Mouse (Mus musculus) left cerebral cortex, postnatal 4 days (tissue): ENCODE measurements around the gene Tyro3. TPM values are rescaled to one million over a fixed set of nuclear protein-coding genes. Genes with fewer than 3 reads are reported as not detected.
A peak's percentile ranks its signal among the peaks of the same experiment; 100 is the strongest.

ENCODE experiments used
- DNase-seq: peaks from one replicate; pipeline ENCODE4 v3.0.0-alpha.2; 2022
- intact Hi-C: fragments of 180-260 bp; cut with DNase I; formaldehyde crosslinking; loops from one replicate; pipeline ENCODE4 v1.15.1; 2025
- total RNA-seq, 2 experiments: library from RNA; stranded (reverse); gene quantifications; 2 replicates each; pipeline ENCODE4 v1.2.3; 2021

Tyro3 gene
- total RNA-seq, 2 experiments from 2014 or later = 40.9 to 50.9 TPM

DNA sequence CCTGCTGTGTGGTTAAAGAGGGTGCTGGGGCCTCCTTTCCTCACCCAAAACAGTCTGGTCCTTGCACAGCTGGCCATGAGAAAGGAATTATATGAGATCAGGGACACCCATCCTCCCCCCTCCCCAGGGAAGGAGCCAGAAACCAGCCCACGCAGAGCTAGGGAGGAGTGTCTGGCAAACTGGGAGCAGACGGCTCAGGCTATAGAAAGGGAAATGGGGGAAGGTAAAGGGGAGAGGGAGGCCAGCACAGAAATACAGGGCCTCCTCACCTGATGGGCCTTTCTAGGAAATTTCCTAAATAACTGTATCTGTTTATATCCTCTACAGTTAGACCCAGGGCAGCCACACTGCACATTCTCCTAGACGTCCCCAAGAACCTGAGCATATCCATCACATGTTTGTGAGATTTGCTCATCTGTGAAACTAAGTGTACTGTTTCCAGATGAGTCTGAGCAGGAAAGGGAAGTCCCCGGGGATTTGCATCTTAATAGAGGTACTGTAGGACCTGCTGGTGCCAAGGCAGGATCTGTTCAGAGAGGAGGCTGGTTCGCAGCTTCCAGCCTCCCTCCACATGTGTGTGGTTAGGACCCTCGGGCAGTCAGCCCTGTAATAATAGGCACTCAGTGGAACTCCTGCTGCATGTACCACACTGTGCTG, 6.2 kb downstream of the Tyro3 start:
- intact Hi-C loops = no loop called here
- DNase-seq = no peak

DNA sequence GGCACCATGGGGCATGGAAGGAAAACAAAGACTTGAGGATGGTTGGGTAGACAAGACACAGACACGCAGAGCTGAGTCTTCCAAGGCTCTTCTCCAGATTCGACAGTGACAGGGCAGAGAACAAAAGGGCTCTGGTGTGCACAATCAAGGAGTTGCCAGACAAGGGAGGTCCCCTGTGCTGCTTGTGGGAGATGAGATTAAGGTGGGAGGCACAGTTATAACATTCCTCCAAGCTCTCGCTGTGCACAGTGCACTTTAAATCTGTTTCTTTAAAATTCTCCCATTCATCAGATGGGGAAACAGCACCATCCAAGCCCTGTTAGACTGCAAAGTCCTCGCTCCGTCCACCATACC, 6.7 kb downstream of the Tyro3 start:
- intact Hi-C loops = no loop called here
- DNase-seq = no peak

DNA sequence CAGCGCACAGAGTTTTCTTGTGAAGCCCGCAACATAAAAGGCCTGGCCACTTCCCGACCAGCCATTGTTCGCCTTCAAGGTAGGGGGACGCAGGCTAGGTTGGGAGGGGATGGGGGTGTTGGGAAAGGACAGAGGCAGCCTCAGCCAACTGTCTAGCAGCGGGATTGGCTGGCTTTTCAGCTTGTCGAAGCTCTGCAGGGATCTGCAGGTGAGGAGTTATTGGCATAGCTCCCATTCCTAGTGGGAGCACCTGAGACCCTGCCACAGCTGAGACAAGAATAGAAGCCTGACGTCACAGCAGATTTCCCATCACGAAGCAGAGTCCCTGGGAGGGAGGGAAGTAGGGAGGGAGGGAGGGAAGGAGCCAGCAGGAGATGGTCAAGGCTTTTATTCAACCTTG, 7.2 kb downstream of the Tyro3 start:
- intact Hi-C loops = no loop called here
- DNase-seq = peak; percentile 39

DNA sequence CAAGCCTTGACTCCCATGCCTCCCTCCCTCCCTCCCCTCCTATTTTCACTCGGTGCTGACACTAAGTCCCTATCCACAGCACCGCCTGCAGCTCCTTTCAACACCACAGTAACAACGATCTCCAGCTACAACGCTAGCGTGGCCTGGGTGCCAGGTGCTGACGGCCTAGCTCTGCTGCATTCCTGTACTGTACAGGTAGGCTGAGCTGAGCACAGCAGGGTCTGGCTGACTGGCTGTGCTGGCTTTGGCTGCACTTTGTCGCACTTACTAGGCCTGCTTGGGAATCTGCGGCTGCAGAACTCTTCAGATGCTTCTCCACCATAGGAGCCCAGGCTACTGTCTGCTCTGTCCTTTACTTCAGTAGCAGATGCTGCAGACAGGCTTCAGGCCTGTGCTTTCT, 8.0 kb downstream of the Tyro3 start:
- DNase-seq = no peak
- intact Hi-C loops = no loop called here

DNA sequence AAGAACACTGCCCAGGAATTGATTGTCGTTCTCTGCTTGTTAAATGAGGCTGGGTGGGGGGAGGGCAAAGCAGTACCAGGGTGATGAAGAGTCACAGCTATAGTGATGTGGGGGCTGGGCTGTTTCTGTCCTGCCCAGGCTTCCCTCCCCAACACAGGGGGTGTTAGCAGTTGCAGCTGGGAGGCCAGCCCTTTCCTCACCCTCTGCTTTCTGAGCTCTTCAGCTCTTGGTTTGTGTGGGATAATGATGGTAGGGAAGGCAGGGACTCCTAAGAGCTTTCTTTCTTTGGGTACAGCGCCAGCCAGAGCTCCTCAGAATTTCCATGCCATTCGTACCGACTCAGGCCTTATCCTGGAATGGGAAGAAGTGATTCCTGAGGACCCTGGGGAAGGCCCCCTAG, 10.9 kb downstream of the Tyro3 start:
- no peak for DNase-seq
- intact Hi-C loops = no loop called here

DNA sequence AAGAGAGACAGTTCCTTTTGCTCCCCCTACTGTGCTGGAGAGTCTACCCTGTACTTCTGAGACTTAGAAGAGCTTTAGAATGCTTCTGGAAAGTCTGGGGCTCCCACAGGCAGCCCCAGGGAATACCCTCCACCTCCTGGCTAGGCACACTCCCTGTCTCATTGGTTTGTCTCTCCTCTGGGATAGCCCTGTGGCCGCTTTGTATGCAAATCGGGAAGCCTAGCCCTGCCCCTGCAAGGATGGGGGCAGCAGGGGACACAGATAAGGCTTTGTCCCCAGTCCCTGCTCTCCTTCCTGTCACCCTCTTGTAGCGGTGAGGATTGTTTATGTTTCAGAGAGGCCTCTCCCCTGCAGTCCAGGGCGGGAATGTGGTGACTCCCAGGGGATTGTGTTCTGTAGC, 11.3 kb downstream of the Tyro3 start:
- DNase-seq = no peak
- intact Hi-C loops = no loop called here

DNA sequence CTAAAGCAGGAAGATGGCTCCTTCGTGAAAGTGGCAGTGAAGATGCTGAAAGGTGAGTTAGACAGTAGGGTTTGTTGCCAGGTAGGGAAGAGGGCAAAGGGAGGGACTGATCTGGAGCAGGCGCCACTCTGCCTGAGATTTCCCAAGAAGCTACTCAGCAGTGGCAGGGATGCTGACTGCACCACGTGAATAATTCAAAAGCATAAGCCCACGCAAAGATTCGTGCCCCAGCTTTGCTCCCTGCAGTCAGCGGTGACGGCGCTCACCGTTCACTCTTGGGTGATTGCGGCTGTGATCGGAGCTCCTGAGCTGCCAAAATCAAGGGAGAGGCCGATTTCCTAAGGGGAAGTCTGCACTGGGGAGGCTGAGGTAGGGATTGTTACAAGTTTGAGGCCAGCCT, 13.4 kb downstream of the Tyro3 start:
- no peak for DNase-seq
- intact Hi-C loops = no loop called here

DNA sequence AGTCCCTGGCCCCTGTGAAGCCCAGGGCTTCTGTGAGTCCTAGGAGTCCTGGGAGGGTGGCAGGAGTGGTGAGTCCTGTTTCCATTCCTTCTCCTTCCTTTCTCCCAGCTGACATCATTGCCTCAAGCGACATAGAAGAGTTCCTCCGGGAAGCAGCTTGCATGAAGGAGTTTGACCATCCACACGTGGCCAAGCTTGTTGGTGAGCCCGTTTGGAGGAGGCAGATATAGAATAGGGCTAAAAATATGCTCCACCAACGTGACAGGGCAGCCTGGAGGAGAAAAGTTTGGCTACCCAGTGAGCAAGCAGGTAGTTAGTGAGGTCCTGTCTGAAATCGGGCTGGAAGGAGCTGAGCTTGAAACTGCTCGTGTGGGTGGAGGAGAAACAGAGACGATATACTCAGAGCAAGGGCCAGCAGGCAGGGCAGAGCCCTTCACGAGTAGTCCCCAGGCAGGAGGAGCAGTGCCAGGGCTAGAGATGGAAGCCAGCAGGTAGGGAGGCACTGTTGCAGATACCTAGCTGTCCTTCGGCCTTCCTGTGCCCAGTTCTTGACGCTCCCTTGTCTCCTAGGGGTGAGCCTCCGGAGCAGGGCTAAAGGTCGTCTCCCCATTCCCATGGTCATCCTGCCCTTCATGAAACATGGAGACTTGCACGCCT, 14.1 kb downstream of the Tyro3 start:
- intact Hi-C loops = no loop called here
- DNase-seq = no peak

DNA sequence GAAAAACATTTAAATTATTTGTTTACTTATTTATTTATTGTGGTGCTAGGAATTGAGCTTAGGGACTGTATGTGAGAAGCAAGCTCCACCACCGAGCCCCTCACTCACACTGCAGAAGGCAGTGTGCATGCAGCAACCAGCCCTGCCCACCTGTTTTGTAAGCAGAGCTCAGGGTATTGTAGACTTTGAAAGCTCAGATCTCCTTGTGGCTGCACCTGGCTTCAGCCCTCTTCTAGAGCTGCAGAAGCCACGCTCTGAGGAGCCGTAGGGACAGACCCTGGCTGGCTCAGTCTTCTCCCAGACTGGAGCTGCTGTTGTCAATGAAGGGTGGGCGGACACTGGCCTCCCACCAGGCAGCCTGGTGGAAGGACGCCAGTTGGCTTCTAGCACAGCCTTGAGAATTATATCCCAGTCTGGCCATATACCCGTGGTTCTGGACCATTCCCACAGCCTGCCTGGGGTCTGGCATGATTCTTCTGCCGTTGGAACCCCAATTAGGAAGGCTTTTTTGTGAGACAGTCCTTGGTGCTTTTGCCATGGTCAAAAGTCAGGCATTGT, 16.9 kb downstream of the Tyro3 start:
- DNase-seq = peak; percentile 92
- intact Hi-C loops = no loop called here

DNA sequence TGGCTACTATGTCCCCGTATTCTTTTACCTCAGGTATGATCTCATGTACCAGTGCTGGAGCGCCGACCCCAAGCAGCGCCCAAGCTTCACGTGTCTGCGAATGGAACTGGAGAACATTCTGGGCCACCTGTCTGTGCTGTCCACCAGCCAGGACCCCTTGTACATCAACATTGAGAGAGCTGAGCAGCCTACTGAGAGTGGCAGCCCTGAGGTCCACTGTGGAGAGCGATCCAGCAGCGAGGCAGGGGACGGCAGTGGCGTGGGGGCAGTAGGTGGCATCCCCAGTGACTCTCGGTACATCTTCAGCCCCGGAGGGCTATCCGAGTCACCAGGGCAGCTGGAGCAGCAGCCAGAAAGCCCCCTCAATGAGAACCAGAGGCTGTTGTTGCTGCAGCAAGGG, 19.1 kb downstream of the Tyro3 start:
- intact Hi-C loops = no loop called here
- no peak for DNase-seq

DNA sequence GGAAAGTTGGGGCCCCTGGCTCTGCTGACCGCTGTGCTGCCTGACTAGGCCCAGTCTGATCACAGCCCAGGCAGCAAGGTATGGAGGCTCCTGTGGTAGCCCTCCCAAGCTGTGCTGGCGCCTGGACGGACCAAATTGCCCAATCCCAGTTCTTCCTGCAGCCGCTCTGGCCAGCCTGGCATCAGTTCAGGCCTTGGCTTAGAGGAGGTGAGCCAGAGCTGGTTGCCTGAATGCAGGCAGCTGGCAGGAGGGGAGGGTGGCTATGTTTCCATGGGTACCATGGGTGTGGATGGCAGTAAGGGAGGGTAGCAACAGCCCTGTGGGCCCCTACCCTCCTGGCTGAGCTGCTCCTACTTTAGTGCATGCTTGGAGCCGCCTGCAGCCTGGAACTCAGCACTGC, 19.5 kb downstream of the Tyro3 start:
- peak; percentile 95 for DNase-seq
- intact Hi-C loops = no loop called here

DNA sequence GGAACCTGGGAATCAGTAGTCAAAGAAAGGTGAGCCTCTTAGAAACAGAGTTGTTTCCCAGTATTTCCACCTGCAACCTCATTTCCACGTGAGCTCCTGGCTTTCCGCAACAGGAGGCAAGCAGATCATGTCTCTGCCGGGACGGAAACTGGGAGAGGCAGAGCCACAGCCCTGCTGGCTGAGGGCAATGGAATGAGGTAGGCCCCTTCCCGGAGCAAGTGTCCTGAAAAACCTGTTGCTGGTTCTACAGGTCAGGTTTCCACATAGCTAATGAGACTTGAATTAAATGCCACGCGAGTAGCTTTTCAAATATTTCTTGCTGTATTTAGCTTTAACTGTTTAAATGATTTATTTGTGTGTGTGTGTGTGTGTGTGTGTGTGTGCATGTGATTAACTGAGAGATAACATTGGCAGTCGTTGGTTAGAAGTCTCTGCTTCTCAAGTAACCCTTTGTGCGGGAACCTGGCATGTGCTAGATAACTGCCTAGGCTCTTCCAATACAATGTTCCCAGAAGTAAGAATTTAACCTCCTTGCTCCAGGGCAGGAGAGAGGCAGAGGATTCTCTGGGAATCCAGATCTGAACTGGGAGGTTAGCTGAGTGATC, 21.2 kb downstream of the Tyro3 start:
- intact Hi-C loops = no loop called here
- no peak for DNase-seq

DNA sequence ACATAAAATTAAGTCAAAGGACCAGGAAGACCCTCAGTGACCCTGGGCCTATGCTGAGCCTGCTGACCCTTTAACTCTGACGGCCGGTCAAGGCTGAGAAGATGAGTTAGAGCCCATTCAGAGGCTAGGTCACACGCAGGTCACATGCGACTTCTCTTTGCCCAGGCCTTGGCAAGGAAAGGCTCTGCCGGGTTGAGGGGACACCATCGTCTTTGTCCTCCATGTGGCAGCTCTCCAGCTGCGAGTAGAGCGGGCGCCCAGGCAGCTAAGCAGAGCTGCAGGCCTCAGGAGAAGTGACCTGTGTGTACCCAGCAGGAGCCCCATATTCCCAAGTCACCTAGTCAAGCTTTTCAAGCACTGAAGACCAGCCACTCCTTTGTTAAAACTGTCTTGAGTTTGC, 23.6 kb downstream of the Tyro3 start:
- intact Hi-C loops = no loop called here
- DNase-seq = peak; percentile 45

DNA sequence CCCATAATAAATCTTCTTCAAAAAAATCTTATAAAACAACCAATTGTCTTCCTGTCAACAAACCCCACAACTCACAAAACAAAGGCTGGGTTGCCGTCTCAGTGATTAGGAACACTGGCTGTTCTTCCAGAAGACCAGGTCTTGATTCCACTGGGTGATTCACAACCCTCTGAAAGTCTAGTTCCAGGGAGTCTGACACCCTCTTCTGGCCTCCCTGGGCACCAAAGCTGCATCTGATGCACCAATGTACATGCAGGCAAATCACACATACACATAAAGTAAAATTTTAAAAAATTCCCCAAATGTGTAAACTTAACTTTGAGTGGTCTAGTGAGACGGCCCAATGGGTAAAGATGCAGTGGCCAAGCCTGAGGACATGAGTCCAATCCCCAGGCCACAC, 33.0 kb downstream of the Tyro3 start:
- no peak for DNase-seq
- intact Hi-C loops = no loop called here

DNA sequence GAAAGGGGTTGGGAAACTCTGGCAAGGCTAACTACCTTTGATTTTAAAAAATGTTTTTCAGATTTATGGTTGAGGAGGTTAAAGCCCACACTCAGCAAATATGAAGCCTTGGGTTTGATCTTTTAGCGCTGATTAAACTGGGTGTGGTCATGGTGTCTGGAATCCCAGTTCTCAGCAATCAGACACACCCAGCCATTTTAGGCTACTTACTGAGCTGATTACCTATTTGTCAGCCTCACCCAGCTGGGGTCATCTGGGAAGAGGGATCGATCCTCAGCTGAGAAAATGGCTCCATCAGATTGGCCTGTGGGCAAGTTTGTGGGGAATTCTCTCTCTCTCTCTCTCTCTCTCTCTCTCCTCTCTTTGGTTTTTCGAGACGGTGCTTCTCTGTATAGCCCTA, 36.7 kb downstream of the Tyro3 start:
- no peak for DNase-seq
- intact Hi-C loops = no loop called here

DNA sequence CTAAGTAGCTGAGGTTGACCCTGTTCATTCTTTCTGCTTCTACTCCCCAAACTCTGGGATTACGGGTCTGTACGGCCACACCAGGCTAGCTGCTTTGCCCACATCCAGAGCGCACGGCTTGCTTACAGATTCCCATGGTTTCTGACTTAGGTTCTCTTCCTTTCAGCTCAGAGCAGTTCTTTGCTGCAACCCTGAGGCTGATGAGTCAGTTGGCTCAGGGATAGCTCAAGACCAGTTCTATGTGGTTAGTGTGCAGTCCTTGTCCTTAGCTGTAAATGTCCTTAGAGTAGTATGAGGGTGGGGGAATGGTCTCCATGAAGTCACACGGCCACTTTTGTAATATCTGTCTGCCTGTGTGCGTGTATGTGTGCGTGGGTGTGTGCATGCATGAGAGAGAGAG, 40.1 kb downstream of the Tyro3 start:
- intact Hi-C loops = no loop called here
- DNase-seq = no peak

DNA sequence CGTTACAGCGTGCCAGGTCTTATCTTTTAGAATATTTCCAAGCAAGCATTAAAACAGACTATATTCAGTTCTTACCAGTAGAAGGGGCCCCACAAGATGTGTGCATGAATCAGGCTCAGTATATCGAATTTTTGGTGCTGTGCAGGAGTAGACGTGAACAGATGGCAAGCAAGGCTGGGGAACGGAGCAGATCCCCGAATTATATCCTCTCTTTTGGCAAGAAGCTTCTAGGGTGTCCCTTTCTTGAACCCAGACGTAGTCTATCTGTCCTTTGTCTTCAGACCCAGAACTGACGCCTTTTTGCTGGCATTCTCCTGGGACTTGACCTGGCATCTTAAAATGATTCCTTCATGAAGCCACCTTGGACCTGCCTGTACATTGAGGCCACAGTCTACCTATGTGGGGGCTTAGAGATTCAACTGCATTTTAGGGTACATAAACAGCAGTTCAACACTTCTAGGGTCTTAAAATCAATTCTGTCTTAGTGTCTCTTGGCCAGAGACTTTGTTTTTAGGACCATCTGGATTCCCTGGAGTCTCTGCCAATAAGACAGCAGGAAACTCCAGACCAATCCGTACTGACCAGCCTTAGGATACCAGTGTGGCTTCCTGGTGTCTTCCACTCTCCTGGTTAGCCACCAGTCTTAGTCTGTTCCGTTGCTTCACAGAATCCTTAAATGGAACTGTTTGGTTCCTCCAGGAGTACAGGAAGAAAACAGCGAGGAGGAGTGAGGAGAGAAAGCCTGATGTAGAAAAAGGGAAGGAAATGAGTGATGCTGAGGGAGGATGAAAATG, 41.0 kb downstream of the Tyro3 start:
- intact Hi-C loops = no loop called here
- DNase-seq = peak; percentile 11

DNA sequence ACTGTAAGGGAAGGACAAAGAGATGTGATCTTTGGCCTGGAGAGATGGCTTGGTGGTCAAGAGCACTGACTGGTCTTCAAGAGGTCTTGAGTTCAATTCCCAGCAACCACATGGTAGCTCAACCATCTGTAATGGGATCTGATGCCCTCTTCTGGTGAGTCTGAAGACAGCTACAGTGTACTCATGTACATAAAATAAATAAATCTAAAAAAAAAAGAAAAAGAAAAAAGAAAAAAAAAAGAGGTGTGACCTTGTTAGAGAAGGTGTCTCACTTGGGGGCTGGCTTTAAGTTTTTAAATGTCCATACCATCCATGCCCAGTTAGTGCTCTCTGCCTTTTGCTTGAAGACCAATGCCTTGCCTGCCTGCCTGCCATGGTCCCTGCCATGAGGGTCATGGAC, 42.5 kb downstream of the Tyro3 start:
- no peak for DNase-seq
- intact Hi-C loops = no loop called here

DNA sequence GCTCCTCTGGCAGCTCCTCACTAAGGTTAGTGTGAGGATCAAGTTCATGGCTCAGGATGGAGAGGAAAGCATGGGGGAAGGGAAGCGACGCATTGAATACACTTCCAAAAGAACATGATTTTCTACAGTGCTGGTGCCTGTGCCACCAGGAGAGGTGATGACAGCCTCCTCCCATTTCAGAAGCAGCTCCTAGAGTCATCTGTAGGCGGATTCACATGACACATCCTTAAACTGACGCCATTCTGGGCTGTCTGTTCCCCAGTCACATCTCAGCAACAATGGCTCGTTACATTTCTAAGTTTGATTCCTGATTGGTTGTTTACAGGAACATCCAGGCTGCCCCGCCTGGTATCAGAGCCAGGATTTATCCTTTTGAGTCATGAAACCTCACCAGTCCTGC, 44.5 kb downstream of the Tyro3 start:
- intact Hi-C loops = no loop called here
- DNase-seq = no peak

DNA sequence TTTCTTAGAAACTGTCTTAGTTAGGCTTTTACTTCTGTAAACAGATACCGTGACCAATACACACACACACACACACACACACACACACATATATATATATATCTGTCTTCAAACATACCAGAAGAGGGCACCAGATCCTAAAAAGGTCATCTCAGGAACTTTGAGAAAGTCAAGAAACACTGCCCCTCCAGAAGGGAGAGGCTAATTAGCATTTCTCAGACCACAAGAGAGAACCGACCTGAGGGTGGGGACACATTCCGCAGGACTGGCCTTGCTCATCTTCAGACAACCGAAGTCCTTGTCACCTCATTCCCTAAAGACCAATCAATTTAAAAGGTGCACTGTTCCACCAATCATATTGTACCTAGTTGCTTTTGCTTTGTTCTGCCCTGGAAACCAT, 46.0 kb downstream of the Tyro3 start:
- intact Hi-C loops = no loop called here
- DNase-seq = no peak

DNA sequence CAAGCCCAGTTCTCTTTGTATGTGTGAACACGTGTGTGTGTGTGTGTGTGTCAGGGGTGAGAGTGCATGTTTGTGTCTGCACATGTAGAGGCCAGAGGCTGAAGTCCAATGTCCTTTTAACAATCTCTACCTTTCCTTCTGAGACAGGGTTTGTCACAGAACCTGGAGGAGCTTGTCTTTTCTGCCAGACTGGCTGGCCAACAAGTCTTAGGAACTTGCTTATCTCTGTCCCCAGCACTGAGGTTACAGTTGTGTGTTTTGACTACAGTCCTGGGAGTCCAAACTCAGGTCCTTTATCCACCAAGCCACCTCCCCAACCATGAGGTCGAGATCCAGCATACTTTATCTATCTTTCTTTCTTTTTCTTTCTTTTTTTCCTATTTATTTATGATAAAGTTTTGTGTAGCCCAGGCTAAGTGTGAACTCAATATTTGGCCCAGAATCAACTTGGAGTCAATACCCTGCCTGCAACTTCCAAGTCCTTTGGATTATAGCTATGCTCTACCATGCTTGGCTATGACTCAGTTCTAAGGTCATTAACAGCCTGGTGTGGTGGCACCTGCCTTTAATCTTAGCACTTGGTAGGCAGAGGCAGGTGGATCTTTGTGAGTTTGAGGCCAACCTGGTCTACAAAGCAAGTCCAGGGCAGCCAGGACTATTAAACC, 48.5 kb downstream of the Tyro3 start:
- DNase-seq = no peak
- intact Hi-C loops = no loop called here
